Mouse (Mus musculus) adrenal gland, adult 2 months (tissue): ENCODE data around the gene Ptrhd1. TPM values are rescaled to one million over a fixed set of nuclear protein-coding genes. Genes with fewer than 3 reads are reported as not detected.

Source experiments
- DNase-seq: peaks from one replicate; pipeline ENCODE4 v3.0.0; 2021
- polyA plus RNA-seq: library from polyadenylated mRNA; depleted of rRNA; stranded (reverse); fragments of >200 nt; gene quantifications from 2 replicates; pipeline ENCODE4 v1.2.3, GENCODE M21; 2012; rRNA removed
- total RNA-seq, 2 experiments: library from RNA; stranded (reverse); gene quantifications; 2 replicates each; pipeline ENCODE4 v1.2.3; 2021

Gene Ptrhd1
- total and polyA plus RNA-seq, 3 experiments: 7.8 to 8.3 (median 8.2) TPM

DNA sequence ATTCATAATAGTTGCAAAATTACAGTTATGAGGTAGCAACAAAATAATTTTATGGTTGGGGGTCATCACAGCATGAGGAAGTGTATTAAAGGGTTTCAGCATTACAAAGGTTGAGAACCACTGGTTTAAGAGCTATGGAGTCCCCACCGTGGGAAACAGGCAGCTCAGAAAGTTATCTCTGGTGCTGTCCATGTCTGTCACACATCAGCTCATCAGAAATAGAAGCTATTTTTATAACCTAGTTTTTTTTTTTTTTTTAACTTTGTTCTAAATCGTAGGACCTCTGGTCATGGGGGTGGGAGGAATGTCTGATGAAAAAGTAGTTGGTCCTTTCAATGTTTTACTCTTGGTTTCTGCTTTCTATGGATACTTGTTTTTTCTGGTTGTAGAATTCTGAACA is 10.0 kb downstream of the Ptrhd1 start:
- DNase-seq: no peak

DNA sequence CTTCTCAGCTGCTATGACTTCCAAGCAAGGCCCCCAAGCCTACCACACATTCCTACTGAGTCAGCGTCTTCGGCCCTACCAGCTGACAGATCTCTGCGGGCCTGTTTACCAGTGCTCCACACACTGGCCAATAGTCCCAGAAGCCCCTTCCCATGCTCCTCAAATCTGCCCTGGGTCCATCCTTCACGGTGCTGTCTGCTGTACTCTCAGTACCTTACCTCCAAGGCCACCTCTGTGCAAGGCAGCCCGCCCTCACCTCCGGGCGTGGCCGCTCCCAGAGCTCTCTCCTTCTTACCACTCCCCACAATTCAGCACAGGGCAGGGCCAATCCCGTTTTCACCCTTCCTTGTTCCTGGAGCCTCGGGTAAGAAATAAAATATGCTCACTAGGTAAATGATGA is 11.9 kb downstream of the Ptrhd1 start:
- DNase-seq: no peak

DNA sequence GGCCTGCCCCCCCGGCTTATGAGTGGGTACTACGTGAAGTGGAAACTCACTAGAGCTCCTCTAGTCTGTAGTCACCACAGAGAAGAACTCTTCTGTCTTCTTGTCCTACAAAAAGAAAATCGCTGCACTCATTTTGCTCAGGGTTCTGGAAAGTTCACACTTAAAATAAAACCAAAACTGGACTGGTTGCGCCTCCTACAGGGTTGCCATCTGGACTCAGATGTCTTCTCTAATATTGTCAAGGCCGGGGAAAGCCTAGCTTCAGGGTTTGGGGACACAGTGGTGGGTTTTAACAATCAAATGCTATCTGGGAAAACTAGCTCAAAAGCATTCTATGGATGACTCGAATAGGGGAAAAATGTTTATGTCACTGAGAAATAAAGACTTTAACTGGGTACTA is 16.0 kb downstream of the Ptrhd1 start:
- DNase-seq: no peak

DNA sequence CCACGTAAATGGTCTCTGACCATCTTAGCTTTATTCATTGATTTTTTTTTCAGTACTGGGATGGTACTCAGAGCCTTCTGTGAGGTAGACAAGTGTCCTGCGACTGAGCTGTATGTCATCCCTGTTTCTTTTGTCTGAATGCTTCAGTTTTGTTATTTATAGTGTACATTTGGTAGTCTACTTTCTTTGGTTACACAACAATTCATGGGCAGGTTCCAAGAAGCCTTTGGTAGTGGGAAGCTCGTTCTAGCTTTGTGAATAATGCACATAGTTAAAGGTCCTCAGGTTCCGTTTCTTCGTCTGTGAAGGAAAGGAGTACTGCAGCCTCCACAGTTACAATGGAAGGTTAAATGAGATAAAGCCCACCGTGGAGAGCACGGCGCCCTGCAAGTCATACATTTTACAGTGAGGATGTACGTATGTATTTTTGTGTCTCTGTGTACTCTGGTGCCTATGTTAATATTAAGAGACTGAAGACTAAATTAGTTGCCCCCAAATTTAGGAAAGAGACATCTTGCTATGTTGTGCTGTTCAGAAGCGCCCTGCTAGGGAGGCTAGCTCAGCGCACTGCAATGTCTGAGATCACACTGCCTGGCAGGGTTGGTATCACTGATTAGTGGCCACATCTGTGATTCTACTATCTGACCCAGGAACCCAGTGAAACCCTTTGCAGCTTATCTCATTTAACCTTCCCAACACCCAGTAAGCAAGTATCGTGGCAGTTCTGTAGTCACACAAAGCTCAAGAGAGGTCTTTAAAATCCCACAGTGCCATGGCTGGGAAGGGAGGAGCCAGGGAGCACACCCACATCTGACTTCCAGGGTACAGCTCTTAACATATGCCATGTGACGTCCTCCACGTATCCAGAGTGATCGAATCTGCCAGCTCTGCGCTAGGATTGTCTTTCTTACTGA is 19.2 kb downstream of the Ptrhd1 start:
- DNase-seq: no peak

DNA sequence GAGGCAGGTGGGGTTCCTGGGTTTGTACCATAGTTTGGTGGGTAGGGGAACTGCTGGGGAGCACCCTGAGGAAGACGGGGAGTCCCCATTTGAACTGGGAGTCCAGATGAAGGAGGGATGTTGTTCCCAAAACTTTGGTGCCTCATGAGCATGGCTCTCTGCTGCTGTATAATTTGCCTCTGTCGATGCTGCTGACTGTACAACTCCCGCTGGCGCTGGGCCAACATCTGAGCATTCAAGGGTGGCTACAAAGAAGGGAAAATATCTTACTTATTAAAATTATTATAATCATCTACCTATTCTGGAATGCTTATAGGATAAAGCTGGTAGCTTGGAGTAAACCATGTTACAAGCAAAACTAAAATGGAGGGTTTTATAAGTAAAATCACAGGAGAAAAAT is 33.9 kb downstream of the Ptrhd1 start:
- DNase-seq: no peak

DNA sequence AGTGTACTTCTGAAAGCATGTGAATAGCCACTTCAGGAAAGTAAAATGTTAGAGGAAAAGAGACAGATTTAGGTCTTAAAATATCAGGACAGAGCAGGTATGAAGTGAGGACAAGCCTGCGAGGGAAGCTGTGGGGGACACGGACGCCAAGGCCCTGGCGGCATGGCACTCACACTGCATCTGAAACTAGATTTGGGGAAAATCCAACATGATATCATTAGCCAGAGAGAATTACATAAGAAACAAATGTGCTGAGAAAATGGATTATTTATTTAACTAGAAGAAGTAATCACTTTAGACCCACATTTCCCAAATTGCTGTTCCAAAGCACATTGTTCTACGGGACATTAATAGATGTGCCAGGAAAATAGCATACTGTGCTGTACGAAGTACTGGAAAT is 37.3 kb downstream of the Ptrhd1 start:
- DNase-seq: no peak

DNA sequence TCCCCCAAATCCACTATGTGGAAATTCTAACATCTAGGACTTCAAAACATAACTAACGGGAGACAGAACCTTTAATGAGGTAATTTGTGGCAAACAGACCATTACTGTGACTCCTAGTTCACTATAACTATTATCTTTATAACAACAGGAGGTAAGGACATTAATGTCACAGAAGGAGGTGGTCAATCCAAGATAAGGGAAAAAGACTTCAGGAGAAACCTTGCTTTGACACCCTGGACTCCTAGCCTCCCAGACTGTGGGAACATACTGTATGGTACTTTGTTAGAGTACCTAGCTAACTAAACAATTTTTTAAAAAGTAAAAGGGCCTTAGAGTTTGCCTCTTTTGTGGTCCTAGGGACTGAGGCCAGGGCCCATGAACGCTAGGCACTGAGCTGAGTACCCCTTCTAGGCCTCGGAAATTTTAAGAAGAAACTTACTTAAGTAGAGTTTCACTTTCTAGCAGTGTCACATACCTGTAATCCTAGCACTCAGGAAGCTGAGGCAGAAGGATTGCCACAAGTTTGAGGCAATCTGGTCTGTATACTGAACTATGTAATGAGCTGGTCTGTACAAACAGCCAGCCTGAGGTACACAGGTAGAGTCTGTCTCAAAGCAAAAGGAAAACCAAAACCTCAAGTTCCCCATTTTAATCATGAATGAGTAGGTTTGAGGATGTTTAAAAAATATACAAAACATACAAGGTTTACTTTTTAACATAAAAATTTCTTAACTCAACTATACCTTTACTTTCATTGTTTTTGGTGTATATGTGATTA is 45.3 kb downstream of the Ptrhd1 start:
- DNase-seq: no peak

DNA sequence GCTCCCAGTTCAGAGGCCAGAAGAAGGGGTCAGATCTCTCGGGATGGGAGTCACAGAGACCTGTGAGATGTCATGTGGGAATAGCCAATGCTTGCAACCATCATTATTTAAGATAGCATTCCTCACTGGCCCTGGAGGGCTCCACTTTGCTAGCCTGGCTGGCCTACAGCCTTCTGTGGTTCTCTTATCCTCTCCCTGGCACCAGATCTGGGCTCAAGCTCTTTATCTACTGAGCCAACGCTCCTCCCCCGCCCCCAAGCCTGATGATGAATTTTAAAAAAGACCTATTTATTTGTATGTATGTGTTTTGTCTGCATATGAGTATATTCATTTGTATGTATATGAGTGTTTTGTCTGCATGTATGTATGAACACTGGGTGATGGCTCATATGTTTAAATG is 46.1 kb downstream of the Ptrhd1 start:
- DNase-seq: no peak

DNA sequence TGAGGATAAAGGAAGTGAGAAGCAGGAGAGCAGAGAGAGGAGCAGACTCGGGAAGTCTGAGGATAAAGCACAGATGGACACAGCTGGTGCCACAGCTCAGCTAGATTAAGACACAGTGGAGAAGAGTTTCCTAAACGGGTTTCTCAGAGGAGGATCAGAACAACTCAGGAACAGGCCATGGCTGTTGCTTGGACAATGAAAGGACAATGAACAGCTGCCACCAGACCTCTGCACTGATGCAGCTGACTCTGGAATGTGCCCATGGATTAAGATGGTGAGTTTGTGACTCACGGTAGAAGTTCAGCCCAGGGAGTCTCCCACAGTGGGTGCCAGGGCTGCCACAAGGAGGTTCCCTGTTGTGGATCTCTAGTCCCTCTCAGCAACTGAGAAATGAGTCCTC is 51.4 kb downstream of the Ptrhd1 start:
- no peak for DNase-seq

Other genes starting within 250 kb of the Ptrhd1 start
- gene Efr3b, start 195.1 kb upstream of the Ptrhd1 start, total RNA-seq: 1 to 10 TPM; 1.9 to 3.1 TPM
- 9.9 and 11.0 TPM in 2 replicates for gene Efr3b, start 195.1 kb upstream of the Ptrhd1 start, polyA plus RNA-seq
- 1 to 10 TPM; 3.4 to 6.4 TPM for gene Dnajc27, start 151.4 kb upstream of the Ptrhd1 start, total RNA-seq
- 3.5 and 3.9 TPM in 2 replicates for gene Dnajc27, start 151.4 kb upstream of the Ptrhd1 start, polyA plus RNA-seq
- gene Adcy3, start 100.9 kb upstream of the Ptrhd1 start, total RNA-seq: 10 to 100 TPM; 43.3 to 94.2 TPM
- gene Adcy3, start 100.9 kb upstream of the Ptrhd1 start, polyA plus RNA-seq: 25.1 and 25.5 TPM in 2 replicates
- gene Cenpo, start 267 bp downstream of the Ptrhd1 start, total RNA-seq: 1 to 10 TPM; 6.5 to 7.8 TPM
- 10.2 and 13.7 TPM in 2 replicates for gene Cenpo, start 267 bp downstream of the Ptrhd1 start, polyA plus RNA-seq
- 10 to 100 TPM; 34.3 to 40.9 TPM for gene Ncoa1, start 243.2 kb downstream of the Ptrhd1 start, total RNA-seq
- gene Ncoa1, start 243.2 kb downstream of the Ptrhd1 start, polyA plus RNA-seq: 17.7 and 20.4 TPM in 2 replicates